ENCODE assay signal across 7 mouse cellular contexts in the genomic region with DNA sequence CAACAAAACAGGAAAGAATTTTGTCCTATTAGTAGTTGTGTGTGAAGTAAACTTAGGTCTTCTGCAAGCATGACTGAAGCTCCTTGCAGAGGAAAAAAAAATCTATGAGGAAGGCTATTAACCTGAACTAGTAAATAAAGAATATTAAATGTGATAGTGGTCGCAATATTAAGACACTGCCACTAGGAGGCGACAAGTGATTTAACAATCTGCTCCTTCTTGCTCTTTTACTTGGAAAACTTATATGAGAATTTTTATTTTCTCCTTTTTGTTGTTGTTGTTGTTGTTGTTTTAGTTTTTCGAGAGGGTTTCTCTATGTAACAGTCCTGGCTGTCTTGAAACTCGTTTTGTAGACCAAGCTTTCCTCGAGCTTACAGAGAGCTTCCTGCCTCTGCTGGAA. TPM values are rescaled to one million over a fixed set of nuclear protein-coding genes. Genes with fewer than 3 reads are reported as not detected.
DNase-seq lines count a peak whose midpoint lies in the region; ATAC-seq and TF ChIP-seq lines count a peak whose summit lies in the region.

No protein-coding gene starts in this region.

- 0 out of 2 replicates have a peak overlapping the region, but pooled peaks have one; percentile 29 for H3K27ac ChIP-seq in embryonic fibroblast, embryonic 13.5 days (ENCODE audit: insufficient read depth, low read length)
- H3K27ac ChIP-seq in hindbrain, embryonic 11.5 days (ENCODE audit: low read depth, low read length), result peak overlapping the region; percentile 78

- no peak overlapping the region for H3K9ac ChIP-seq in hindbrain, embryonic 11.5 days (ENCODE audit: low read depth, low read length)

- no peak for ATAC-seq in hindbrain, embryonic 11.5 days (ENCODE audit: low FRiP score)

- WGBS in hindbrain, embryonic 11.5 days, result 9% methylated on average over 5 of the region's 5 CpGs

- H3K4me1 ChIP-seq in E14TG2a.4 (replicated peaks; ENCODE audit: low read depth, low read length), result peaks cover 31% of the 10 kb centered on the region
- H3K4me1 ChIP-seq in embryonic fibroblast, embryonic 13.5 days (ENCODE audit: control insufficient read depth, insufficient read depth, low read length), result no peaks in the 10 kb centered on the region
- no peaks in the 10 kb centered on the region for H3K4me1 ChIP-seq in hindbrain, embryonic 11.5 days (replicated peaks; ENCODE audit: control insufficient read depth, insufficient read depth, low read length)

- no peak for TF ChIP-seq POLR2A in embryonic fibroblast, embryonic 13.5 days (IDR thresholded peaks at IDR 0.05; ENCODE audit: low read depth, low read length)

- 0 out of 2 replicates have a peak overlapping the region, but pooled peaks have one; percentile 17 for H3K4me3 ChIP-seq in E14TG2a.4 (replicated peaks; ENCODE audit: low read length)
- H3K4me3 ChIP-seq in embryonic fibroblast, embryonic 13.5 days (ENCODE audit: insufficient read depth, low read length), result no peak overlapping the region
- H3K4me3 ChIP-seq in hindbrain, embryonic 11.5 days (ENCODE audit: low read depth, low read length), result no peak overlapping the region

- H3K27me3 ChIP-seq in E14TG2a.4 (ENCODE audit: insufficient read depth, low read length), result no peaks in the 10 kb centered on the region
- no peaks in the 10 kb centered on the region for H3K27me3 ChIP-seq in hindbrain, embryonic 11.5 days (ENCODE audit: control insufficient read depth, insufficient read depth, low read length)

- TF ChIP-seq CTCF in E14TG2a.4 (conservative IDR thresholded peaks at IDR 0.05; ENCODE audit: low read length), result peak; percentile 56
- no peak for TF ChIP-seq CTCF in embryonic fibroblast, embryonic 13.5 days (IDR thresholded peaks at IDR 0.05; ENCODE audit: borderline replicate concordance, insufficient read depth, low read length)

- peak; percentile 90 for DNase-seq in NIH3T3 (ENCODE audit: low read depth)
- peak; percentile 68 for DNase-seq in hindbrain, embryonic 11.5 days (ENCODE audit: low spot score)
- peak; percentile 49 for DNase-seq in layer of hippocampus, adult 9-11 months
- peak; percentile 83 for DNase-seq in lung, postnatal 36 days
- peak; percentile 48 to 66 for DNase-seq in spleen, postnatal 4 days (ENCODE audit: low spot score in 2 of 2)

- H3K4me2 ChIP-seq in hindbrain, embryonic 11.5 days (replicated peaks; ENCODE audit: low read depth, low read length), result peak overlapping the region; percentile 42; the same call in 1 of the 2 replicates

- H3K9me3 ChIP-seq in E14TG2a.4 (ENCODE audit: low read length), result no peaks in the 10 kb centered on the region
- no peaks in the 10 kb centered on the region for H3K9me3 ChIP-seq in hindbrain, embryonic 11.5 days (ENCODE audit: control insufficient read depth, low read length)

- peaks cover 20% of the 10 kb centered on the region for H3K36me3 ChIP-seq in E14TG2a.4 (ENCODE audit: insufficient read depth, low read length)
- H3K36me3 ChIP-seq in hindbrain, embryonic 11.5 days (ENCODE audit: control insufficient read depth, insufficient read depth, low read length), result no peaks in the 10 kb centered on the region

RNA-seq across cellular contexts. Expression of a gene that starts 1.1 kb away (rescaled TPM):
- polyA plus RNA-seq in embryonic fibroblast, embryonic 13.5 days (2011; ENCODE audit: insufficient read length, low read depth, missing spikeins), result 49.9 and 55.6 TPM in 2 replicates
- 151 and 155 TPM in 2 replicates for polyA plus RNA-seq in hindbrain, embryonic 11.5 days (2014; fragmentation: Nextera tagmentation; extraction: Ambion mirVana)

RNA-seq across cellular contexts. Expression of a gene that starts 12.1 kb away (rescaled TPM):
- 35.8 and 37.5 TPM in 2 replicates for polyA plus RNA-seq in embryonic fibroblast, embryonic 13.5 days (2011; ENCODE audit: insufficient read length, low read depth, missing spikeins)
- 89.6 and 94.0 TPM in 2 replicates for polyA plus RNA-seq in hindbrain, embryonic 11.5 days (2014; fragmentation: Nextera tagmentation; extraction: Ambion mirVana)

RNA-seq across cellular contexts. Expression of a gene that starts 43.0 kb away (rescaled TPM):
- polyA plus RNA-seq in embryonic fibroblast, embryonic 13.5 days (2011; ENCODE audit: insufficient read length, low read depth, missing spikeins), result 74.7 and 77.9 TPM in 2 replicates
- polyA plus RNA-seq in hindbrain, embryonic 11.5 days (2014; fragmentation: Nextera tagmentation; extraction: Ambion mirVana), result 82.2 and 89.7 TPM in 2 replicates
